Mouse (Mus musculus) heart, adult 9 months (tissue): Measurements from ENCODE around the gene Erich4.

Experiments
- DNase-seq, 2 experiments: peaks; one replicate each; pipeline ENCODE4 v3.0.0; 2022; ENCODE audit warnings: low spot score in 2 of 2

Gene Erich4

DNA sequence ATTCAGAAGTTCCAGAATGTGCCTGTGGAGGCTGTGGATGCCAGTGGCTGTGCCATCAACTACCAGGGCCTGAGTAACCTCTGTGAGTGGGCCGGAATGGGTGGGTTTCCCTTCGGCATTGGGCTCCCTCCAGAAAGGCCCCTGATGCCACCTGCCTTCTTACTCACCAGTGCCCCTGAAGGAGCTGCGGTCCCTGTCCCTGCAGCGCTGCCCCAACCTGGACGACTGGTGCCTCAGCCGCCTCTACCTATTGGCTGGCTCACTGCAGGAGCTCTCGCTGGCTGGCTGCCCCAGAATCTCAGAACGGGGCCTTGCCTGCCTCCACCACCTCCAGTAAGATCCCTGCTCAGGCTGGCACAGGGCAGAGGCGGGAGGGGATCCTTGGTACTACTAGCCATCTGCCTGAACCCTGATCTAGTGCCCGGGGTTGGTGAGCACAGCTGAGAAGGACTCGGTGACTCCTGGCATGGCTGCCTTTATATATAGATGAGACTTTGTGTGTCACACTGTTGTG lies 8.2 kb upstream of the Erich4 start:
- no peak for DNase-seq

DNA sequence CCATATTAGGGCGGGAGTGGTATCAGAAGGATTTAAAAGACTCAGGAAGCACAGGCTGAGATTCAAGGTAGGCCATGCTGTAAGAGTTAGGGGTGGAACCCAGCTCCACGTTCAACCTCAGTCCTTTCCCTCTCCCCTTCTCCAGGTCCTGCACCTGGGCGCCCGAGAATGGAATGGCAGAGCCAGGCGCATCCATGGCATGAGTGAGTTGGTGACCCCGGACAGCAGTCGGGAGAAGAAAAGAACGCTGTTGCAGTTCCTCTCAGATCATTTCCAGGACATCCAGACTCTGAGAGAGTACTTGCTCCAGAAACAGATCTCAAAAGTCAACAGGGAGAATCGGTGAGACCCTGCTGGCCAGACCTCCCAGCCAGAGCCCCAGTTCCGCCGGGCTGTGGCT lies 5.1 kb upstream of the Erich4 start:
- no peak for DNase-seq

DNA sequence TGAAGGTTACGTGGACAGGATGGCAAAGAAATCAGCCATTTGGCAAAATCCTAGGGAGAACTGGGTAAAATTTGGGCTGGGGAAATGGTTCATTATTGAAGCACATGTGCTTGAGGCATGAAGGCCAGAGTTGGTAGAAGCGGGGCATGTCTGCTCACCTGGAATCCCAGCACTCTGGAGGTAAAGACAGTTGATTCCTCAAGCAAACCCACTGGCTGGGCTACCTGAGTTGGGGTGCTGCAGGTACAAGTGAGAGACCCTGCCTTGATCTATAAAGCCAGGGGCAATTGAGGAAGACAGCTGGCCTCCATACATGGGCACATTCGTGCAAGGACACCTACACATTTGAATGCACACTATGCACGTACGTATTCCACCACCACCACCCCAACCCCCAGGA lies 4.4 kb upstream of the Erich4 start:
- no peak for DNase-seq

DNA sequence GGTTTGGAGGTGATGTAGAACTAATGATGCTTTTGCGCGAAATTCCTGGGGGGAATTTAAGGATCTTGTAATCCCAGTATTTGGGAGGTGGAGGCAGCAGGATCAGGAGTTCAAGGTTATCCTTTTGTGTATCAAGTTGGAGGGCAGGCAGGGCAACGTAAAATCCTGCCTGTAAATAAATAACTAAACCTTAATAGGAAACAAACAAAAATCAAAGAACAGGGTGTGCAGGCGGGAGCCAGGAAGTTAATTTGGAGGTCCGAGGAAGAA lies 4.0 kb upstream of the Erich4 start:
- DNase-seq, result no peak

DNA sequence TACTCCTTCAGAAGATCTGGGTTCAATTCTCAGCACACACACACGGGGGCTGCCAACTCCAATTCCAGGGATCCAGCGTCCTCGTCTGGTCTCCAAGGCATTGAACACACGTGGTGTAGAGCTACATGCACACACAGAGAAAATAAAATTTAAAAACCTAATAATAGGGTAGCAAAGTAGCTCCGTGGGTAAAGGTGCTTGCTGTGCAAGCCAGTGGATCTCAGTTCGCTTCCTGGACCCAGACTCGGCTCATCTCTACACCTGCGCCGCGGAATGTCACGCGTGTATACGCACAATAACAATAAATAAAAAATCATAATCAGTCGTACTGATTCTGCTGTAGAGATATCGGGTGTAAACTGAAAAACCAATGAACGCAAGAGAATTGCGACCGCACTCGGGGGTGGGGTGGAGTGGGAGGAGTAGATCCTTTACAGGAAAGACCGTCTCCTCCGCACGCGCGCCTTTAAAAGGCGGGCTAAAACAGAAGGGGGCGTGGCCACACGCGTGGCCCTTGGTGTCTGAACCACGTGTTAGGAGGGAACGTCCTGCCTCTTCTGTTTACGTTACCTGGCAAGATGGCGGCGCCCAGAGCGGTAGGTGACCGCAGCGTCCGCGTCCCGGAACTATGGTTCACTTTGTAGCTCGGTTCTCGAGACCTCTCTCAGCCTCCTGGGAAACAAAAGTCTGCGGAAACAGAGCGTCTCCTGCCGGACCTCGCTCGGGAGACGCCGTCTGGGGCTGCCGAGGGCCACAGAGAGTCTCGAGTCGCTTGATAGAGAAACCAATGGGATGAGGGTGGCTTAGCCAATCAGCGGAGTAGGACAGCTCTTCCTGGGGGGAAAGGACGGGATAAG lies 3.4 kb upstream of the Erich4 start, which contains the start of gene Dmac2:
Dmac2 (plus strand) TSS at position 550 of the 857 bp plus-strand sequence.
- DNase-seq, result peak; percentile 93 to 95

DNA sequence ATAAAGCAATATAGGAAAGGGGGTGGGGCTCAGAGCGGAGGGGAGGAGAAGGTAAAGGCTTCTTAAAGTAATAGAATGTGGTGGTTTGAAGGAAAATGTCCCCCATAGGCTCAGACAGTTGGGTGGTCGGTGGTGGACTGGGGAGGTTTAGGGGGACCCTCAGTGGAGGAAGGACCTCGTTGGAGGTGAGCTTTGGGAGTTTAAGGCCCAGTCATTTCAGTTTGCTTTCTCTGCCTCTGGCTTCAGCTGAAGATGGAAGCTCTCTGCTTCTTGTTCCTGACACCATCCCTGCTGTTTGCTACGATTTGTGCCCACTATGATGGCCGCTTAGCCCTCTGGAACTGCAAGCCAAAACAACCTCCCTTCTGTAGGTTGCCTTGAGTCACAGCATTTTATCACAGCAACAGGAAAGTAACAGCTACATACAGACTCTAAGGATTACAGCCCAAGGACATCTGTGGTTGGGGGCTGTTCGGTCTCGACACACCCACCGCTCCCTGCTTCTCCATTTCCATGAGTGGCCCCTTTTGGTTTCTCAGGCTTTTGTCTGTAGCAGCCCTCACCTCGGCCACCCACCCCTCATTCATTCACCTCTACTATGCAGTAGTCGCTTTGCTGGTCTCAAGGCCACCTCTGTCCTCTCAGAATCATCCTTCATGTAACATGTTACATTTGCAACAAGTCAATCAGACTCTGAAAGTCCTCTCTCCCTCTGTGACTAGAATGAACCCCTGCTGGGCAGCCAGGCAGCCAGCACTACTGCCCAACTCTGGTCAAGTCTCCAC lies 1.9 kb upstream of the Erich4 start:
- no peak for DNase-seq

DNA sequence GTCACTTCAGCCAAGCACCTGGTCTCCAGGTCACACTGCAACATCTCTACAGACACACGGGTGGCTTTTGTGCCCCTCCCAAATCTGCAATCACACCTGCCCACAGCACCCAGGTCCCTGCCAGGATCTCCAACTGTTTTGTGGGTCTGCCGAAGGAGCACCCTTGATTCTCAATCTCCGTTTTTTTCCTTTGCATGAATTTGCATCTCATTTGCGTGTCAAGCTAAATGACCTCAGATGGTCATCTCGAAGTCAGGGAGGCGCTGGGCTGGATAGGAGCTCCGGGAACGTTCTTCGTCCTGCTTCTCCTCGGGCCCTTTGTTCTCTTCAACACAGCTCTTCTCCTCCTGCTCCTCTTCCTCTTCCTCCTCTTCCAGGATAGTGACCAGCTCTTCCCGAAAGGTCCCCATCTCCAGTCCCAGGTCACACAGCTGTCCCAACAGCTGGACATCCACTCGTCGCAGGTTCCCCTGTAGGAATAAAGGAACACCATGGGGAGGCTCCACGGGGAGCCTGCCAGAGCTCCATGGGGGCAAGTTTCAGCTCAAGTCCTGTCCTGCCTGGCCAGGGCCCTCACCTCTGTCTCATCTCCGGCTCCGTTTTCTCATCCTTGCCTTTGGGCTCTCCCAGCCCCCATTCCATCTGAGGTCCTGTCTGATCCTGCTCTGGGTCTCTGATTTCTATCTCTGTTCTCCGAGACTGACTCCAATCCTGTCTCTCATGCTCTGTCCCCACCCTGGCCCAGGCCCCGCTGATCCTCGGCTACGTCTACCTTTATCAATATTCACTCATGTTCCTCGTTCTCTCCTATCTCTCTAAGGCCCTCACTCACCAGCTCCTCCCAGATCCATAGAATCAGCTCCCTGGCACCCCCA lies 624 bp downstream of the Erich4 start:
- no peak for DNase-seq

DNA sequence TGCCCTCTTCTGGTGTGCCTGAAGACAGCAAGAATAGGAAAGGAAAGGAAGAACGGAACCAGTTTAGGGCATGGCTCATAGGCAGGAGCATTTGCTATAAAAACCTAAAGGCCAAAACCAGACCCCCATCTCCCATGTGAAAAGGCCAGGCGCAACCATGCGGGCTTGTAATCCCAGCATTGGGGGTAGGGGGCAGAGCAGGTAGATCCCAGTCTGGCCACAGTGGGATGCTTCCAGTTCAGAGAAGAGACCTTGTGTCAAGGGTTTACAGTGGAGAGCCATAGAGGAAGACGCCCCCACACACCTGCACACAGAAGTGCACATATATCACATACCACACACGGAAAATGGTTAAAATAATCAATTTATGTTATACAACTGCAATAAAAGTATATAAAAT lies 1.6 kb downstream of the Erich4 start:
- no peak for DNase-seq

DNA sequence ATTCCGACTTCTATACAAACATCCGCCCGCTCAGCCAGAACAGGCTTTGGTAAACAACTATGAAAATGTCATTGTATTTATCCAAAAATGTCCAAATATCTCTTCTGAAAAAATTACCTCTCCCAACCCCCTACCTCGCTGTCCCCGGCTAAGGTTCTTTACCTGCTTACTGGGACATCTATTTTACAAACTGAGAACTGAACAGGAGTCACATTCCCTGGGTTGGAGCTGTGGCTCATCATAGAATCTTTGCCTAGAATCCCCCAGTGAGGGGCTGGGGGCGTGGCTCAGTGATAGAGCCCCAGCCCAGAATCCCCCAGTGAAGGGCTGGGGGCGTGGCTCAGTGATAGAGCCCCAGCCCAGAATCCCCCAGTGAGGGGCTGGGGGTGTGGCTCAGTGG lies 4.2 kb downstream of the Erich4 start:
- DNase-seq, result no peak

DNA sequence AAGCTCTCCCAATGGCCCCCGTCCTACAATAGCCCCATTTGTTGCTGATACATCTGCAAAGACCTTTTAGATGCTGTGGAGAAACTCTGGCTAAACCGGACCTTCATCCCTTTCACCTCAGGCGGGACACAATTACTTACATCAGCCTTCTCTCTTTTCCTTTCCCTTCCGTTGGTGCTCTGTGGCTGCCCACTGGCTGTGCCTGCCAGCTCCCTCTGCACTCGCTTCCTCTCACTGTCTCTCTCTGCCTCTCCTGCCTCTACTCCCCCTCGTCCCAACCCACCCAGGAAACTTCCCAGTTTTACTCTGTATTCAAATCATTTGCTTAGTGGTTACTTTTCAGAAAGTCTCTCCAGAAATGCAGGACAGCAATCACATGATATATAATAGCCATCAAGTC lies 5.6 kb downstream of the Erich4 start:
- no peak for DNase-seq

DNA sequence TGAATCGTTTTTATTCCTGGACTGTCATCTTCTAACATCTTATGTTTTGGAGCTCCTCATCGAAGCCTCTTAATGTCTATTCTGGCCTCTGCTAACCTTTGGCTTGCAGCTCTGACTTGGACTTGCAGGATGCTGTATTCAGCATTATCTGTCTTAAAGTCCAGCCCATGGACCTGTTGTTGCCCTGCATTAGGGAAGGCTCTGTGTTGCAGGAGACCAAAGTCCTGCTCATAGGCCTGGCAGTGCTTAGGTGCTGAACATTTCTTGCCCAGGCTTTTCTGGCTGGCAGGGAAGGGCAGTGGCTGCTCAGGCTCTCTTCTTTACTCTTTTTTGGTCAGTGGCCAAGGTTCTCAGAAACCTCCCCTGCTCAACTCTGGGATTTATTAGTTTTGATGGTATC lies 8.5 kb downstream of the Erich4 start:
- DNase-seq, result no peak

DNA sequence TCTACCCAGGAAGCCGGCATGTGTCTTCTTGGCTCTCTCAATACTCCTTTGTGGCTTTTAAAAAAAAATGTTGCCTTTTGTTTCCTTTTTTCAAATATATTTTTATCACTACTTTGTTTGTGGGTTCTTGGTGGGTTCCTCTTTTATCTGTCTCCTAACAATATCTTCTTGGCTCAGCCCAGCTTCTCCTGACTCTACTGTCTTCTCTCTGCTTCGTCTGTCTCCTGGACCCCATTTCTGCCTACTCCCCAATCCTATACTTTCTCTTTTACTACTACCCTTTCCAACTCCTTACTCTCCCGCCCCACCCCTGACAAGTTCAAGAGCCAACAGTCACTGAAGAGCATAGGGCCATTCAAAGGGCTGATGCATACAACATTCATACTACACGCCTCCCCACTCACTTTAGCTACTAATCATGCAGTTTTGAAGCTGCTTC lies 9.0 kb downstream of the Erich4 start:
- no peak for DNase-seq

DNA sequence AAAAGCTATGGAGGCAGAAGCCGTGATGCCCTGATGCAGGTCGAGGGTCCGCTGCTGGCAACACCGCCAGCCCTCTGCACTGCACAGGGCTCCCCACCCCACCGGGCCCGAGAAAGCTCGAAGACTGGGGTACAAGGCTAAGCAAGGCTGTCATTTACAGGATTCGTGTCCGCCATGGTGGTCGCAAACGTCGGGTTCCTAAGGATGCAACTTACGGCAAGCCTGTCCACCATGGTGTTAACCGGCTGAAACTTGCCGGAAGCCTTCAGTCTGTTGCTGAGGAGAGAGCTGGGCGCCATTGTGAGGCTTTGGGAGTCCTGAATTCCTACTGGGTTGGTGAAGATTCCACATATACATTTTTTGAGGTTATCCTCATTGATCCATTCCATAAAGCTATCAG lies 14.3 kb downstream of the Erich4 start:
- DNase-seq, result no peak

DNA sequence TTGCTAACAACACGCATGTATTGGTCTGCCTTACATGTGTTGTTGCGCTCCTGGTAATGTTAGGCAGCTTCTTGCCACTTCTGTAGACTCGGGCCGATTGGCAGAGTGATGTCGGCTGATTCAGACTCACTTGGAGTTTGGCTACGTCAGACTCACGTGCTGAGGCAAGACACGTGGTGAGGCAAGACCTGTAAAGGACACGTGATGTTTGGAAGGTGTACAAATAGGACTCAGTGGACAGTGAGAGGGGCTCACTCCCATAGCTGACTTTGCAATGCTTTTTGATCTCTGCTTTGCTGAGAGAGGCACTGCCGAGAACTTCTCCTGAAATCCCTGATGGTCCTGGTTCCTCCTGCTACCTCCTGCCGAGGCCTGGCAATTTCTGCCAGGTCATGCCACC lies 15.0 kb downstream of the Erich4 start:
- no peak for DNase-seq

DNA sequence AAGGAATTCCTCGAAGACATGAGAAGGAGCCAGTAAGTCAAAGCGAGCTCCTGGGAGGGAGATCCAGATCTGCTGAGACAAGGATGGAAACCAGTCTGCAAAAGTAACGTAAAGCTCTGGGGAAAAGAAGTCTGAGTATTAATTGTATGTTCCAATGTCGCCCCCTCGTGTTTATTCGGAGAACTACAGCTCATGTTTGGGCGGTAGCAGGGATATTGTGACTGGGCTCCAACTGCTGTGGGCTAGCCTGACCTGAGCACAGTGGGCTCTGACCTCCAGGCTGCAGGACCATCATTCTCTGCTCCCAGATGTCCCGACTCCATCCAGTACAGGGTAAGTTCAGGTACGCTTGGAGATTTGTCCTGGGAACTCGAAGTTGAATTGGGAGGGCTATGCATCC lies 16.0 kb downstream of the Erich4 start:
- DNase-seq, result peak; percentile 31 to 67

DNA sequence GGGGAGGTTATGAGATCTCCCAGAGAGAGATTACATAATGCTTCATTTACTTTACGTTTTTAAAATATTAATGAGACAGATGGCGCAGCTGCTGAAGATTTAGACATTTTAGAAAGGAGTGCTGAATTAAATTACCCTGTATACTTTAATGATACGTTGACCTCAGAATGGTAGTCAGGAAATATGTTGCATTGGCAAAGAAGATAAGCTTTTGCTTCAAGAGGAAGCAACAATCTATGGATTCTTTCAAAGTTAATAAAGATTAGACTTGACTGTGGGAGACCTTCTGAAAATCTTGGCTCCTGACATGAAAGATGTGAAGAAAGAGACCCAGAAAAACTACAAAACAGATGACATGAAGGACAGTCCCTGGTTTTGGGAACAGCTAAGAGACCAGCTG lies 21.8 kb downstream of the Erich4 start:
- no peak for DNase-seq

DNA sequence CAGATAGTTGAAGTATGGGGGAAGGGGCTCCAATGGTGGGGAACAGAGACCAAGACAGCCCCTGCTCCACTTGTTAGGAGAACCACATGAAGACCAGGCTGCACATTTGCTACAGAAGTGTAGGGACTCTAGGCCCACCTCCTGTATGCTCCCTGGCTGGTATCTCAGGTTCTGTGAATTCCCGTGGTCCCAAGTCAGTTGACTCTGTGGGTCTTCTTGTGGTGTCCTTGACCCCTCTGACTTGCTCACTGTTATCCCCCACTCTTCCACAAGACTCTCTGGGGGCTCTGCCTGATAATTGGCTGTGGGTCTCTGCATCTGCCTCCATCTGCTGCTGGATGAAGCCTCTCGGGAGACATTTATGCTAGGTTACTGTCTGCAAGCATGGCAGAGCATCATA lies 24.5 kb downstream of the Erich4 start:
- DNase-seq, result no peak

DNA sequence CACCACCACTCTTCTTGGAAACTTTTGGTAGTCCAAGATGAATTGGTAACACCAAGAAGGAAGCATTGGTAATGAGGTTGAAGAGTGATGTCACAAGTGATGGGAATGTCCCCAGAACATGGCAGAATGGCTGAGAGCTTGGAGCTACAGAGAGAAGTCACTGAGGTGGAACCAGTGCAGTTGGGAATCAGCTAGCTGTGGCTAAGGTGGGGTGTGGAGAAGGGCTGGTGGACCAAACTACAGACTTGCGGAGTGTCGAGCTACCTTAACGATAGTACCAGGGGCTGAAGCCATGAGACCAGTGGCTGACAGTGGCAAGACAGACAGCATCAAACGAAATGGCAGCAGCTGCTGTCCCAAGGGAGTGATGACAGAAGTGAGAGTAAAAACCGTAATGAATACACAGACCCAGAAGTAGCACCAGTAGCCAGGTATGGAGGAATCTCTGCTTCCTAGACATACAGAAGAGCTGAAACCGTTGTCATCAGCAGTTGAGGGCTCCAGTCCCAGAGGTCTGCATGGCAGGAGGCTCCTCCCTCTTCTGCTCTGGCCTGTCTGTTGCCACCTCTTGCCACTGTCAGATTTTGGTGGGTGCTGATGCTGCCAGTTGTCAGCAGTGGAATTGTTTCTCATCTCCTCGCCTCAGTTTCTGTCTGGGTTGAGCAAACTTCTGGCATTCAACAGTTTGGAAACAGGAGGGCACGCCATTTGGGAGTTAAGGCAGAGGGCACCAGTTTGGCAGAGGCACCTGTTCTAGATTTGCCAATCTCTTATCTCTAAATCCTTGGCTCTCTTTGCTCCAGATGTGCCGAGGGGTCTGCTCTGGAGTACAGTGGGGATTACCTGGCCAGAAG lies 30.1 kb downstream of the Erich4 start:
- DNase-seq, result no peak

DNA sequence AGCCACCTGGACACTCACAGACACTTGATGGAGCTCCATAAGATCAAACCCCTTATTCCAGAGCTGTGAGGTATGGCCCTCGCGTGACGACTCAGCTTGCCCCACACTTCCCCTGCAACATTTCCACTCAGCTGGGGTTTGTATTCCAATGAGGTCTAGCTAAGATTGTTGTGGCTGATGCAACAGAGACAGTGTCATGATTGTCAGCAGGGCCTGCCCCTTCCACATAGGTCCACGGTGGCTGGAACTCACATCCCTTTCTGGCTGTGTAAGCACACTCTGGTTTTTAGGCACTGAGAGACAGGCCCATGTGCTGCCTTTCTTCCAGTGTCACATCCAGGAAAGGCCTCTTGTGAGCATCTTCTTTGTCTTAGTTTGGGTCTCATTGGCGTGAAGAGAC lies 31.0 kb downstream of the Erich4 start:
- DNase-seq, result no peak

DNA sequence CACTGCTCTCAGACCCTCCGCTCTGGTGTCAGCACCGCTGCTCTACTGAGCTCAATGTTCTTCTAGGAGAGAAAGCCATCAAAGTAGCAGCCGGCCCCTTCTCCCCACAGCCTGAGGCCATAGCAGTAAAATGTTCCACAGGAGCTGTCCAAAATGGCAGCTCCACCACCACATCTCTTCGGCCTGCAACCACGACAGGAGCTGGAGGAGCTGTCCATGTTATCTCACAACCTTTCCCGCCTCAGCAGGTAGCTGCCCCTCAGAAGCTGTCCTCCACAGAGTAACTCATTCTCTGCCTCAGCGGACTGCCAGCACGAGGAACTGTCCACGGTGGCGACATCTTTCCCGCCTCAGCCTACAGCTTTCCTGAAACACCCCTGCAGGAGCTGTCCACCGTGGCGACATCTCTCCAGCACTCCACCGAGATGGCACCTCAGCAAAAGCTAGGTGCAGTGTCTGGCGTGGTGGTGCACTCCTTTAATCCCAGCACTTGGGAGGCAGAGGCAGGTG lies 33.3 kb downstream of the Erich4 start:
- no peak for DNase-seq

DNA sequence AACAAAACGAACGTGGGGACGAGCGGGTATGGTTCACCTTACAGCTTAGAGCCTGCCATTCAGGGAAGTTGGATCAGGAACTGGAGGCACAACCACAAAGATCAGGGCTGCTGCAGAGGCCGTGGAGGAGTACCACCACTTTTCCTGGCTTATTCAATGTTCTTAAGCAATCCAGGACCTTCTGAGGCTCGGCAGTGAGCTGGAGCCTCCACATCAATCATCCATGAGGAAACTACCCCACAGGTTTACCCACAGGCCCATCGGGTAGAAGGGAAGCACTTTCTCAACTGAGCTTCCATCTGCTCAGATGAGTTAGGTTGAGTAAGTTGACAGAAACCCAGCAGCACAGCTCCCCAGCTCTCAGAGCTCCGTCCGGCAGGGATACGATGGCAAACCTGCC lies 36.3 kb downstream of the Erich4 start:
- DNase-seq, result no peak
